Mouse (Mus musculus): Measurements from ENCODE around the gene Bdkrb2. TPM values are rescaled to one million over a fixed set of nuclear protein-coding genes. Genes with fewer than 3 reads are reported as not detected.

Bdkrb2 gene
- polyA plus RNA-seq (2017; shearing (Covaris generic)), result not detected

DNA sequence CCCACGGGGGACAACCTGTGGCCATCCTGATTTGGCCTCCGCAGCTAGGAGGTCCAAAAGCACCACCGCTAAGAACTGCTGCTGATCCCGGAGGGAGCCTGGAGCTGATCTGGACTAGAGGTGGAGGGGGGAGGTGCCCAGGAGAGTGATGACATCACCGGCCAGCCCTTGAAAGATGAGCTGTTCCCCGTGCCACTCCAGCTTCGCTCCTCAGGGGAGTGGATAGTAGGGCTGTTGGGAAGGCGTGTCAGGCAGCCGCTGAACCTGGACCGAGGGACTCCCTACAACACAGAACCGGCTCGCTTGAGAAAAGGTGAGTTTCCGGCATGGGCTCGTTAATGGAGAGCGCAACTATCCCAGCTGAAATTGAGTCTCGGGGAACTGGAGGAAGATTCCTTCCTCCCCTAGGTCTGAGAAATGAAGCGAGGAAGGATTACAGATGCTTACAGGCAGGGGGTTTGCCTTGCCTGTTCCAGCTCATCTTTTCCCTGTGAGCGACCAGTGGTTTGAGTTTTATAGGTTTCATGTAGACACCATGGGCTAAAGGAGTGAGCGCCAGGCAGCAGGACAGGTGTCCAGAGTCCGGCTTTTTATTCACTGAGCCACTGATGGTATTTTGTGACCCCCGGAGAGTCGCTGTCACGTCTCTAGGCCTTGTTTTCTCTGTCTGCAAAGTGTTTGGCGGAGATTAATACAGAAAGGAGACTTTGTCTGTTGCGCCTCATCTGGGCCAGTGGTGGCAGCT, at the start of gene Bdkrb2:
Gene Bdkrb2, plus strand, starts transcription at position 291 of the 745 bp plus-strand sequence.

DNA sequence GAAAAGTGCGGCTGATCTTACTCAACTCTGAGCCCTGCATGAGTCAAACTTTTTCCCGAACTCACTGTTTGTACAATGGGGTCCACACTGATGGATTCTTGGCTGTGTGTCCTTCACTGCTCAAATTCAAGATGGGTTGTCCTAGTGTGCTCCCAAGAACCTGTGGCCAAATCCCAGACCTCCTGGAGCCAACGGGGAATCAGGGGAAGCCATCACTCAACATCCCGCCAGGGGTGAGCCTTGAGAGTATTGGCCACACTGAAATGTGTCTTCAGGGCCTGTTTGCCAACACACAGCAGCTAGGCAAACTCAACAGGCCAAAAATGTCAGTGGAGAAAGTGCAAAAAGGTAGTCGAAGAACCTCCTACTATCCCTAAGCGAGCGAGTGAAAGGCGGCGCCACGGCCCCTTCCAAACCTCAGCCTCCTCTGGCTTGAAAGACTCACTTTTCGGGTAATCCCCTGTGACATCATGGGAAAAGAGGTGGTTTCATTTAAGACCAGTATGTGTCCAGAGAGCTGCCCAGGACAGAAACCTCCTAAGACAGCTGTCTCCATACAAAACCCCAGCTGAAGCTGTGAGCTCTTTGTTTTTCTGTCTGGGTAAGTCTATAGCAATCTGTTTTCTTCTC, 39.7 kb downstream of the Bdkrb2 start, which contains the start of gene Bdkrb1:
Gene Bdkrb1, plus strand, starts transcription at position 505 of the 630 bp plus-strand sequence.

Other genes with a start within 250 kb of the Bdkrb2 start
- not detected for gene Tunar, start 229.4 kb upstream of the Bdkrb2 start, polyA plus RNA-seq (2017; shearing (Covaris generic))
- gene D430019H16Rik, start 109.4 kb upstream of the Bdkrb2 start, polyA plus RNA-seq (2017; shearing (Covaris generic)), result 0.64 TPM
- 0.32 TPM for gene Bdkrb1, start 39.9 kb downstream of the Bdkrb2 start, polyA plus RNA-seq (2017; shearing (Covaris generic))
- 48.6 TPM for gene Gskip, start 121.6 kb downstream of the Bdkrb2 start, polyA plus RNA-seq (2017; shearing (Covaris generic))
- gene Atg2b, start 122.0 kb downstream of the Bdkrb2 start, polyA plus RNA-seq (2017; shearing (Covaris generic)), result 7.9 TPM
- 0.64 TPM for gene Ak7, start 142.8 kb downstream of the Bdkrb2 start, polyA plus RNA-seq (2017; shearing (Covaris generic))
- 329 TPM for gene Papola, start 221.5 kb downstream of the Bdkrb2 start, polyA plus RNA-seq (2017; shearing (Covaris generic))

Measured in activated CD4-positive, CD25-positive, alpha-beta regulatory T cell, adult 9 weeks (primary cell).